Mouse (Mus musculus) hindbrain, embryonic 12.5 days (tissue): Measurements from ENCODE around the gene Hnrnpul1. TPM values are rescaled to one million over a fixed set of nuclear protein-coding genes. Genes with fewer than 3 reads are reported as not detected.
"Not testable (repeated sequence)": the region's sequence is repeated elsewhere in the genome, so short reads cannot be mapped to it uniquely, and the experiment has no call there.

Source experiments
- ATAC-seq: fragments of 200-750 bp; cut with Nextera tagmentation; 2 replicates; pipeline ENCODE4 v1.8.0; 2017; ENCODE audit warnings: moderate TSS enrichment; ENCODE audit not compliant: low FRiP score
- H3K27ac ChIP-seq: fragments of 300-500 bp; sonication (generic); 2 replicates; pipeline ENCODE4 v1.5.1; 2016; ENCODE audit warnings: mild to moderate bottlenecking
- H3K27me3 ChIP-seq: fragments of 300-500 bp; sonication (generic); 2 replicates; pipeline ENCODE4 v1.6.1; 2016; ENCODE audit warnings: mild to moderate bottlenecking
- H3K36me3 ChIP-seq: fragments of 300-500 bp; sonication (generic); 2 replicates; pipeline ENCODE4 v1.6.1; 2016; ENCODE audit warnings: mild to moderate bottlenecking
- H3K4me1 ChIP-seq: fragments of 300-500 bp; sonication (generic); 2 replicates; pipeline ENCODE4 v1.6.1; 2016
- H3K4me2 ChIP-seq: fragments of 300-500 bp; sonication (generic); replicated peaks from 2 replicates; pipeline ENCODE4 v1.6.1; 2016; ENCODE audit warnings: mild to moderate bottlenecking
- H3K4me3 ChIP-seq: fragments of 300-500 bp; sonication (generic); 2 replicates; pipeline ENCODE4 v1.5.1; 2016; ENCODE audit warnings: mild to moderate bottlenecking
- H3K9ac ChIP-seq: fragments of 300-500 bp; sonication (generic); 2 replicates; pipeline ENCODE4 v1.6.1; 2016; ENCODE audit warnings: mild to moderate bottlenecking, moderate library complexity
- H3K9me3 ChIP-seq: fragments of 300-500 bp; sonication (generic); replicated peaks from 2 replicates; pipeline ENCODE4 v1.6.1; 2016; ENCODE audit warnings: mild to moderate bottlenecking
- WGBS: fragments of 180-500 bp; shearing (Covaris S2); methylation state at CpG from one replicate; pipeline ENCODE4 v1.1.7; 2016; 5-methylcytosine and 5-hydroxymethylcytosine counted together
- polyA plus RNA-seq: library from polyadenylated mRNA; unstranded; fragments of >200 nt; fragmentation: Nextera tagmentation; extraction: Ambion mirVana; gene quantifications from 2 replicates; pipeline ENCODE4 v1.2.1, GENCODE M21; 2016

Hnrnpul1 gene
- polyA plus RNA-seq, 1 experiment from 2014 or later = 68.6 TPM

GRCm38 (mm10) chr7:25734991-25735390 lies 19.6 kb downstream of the Hnrnpul1 start:
- H3K4me2 ChIP-seq = no peak overlapping the region
- no peaks in the 10 kb centered on the region for H3K4me1 ChIP-seq
- no peak overlapping the region for H3K4me3 ChIP-seq
- no peak for ATAC-seq
- no peak overlapping the region for H3K9ac ChIP-seq
- 87% methylated on average over 4 of the region's 4 CpGs for WGBS
- no peaks in the 10 kb centered on the region for H3K27me3 ChIP-seq
- no peaks in the 10 kb centered on the region for H3K9me3 ChIP-seq
- peaks cover 92% of the 10 kb centered on the region for H3K36me3 ChIP-seq
- no peak overlapping the region for H3K27ac ChIP-seq

- H3K27me3 ChIP-seq = no peaks in the 10 kb centered on the region
- no peak for ATAC-seq
- WGBS = 91% methylated on average over 8 of the region's 8 CpGs
- H3K36me3 ChIP-seq = peaks cover 92% of the 10 kb centered on the region
- no peaks in the 10 kb centered on the region for H3K9me3 ChIP-seq
- H3K4me3 ChIP-seq = no peak overlapping the region
- no peaks in the 10 kb centered on the region for H3K4me1 ChIP-seq
- H3K9ac ChIP-seq = no peak overlapping the region
- H3K27ac ChIP-seq = no peak overlapping the region
- H3K4me2 ChIP-seq = no peak overlapping the region
Observed at GRCm38 (mm10) chr7:25731294-25732055, 23.1 kb downstream of the Hnrnpul1 start.

- Histone ChIP-seq H3K4me2 (no peak overlapping the region), H3K36me3 (peaks cover 94% of the 10 kb centered on the region), H3K9me3 (no peaks in the 10 kb centered on the region), H3K4me3 (no peak overlapping the region), H3K9ac (no peak overlapping the region), H3K27me3 (no peaks in the 10 kb centered on the region), H3K4me1 (no peaks in the 10 kb centered on the region), H3K27ac (no peak overlapping the region)
- WGBS = 97% methylated on average over 2 of the region's 2 CpGs
- ATAC-seq = no peak
Observed at GRCm38 (mm10) chr7:25729862-25730261, 24.7 kb downstream of the Hnrnpul1 start.

- Histone ChIP-seq H3K9me3 (no peaks in the 10 kb centered on the region), H3K4me2 (no peak overlapping the region), H3K36me3 (peaks cover 94% of the 10 kb centered on the region), H3K27me3 (no peaks in the 10 kb centered on the region), H3K4me3 (no peak overlapping the region), H3K27ac (no peak overlapping the region), H3K9ac (no peak overlapping the region), H3K4me1 (no peaks in the 10 kb centered on the region)
- WGBS = 44% methylated on average over 2 of the region's 2 CpGs
- ATAC-seq = no peak
Observed at GRCm38 (mm10) chr7:25729396-25729795, 25.2 kb downstream of the Hnrnpul1 start.

- no peak for ATAC-seq
- 94% methylated on average over 5 of the region's 5 CpGs for WGBS
- H3K4me3 ChIP-seq = no peak overlapping the region
- no peaks in the 10 kb centered on the region for H3K4me1 ChIP-seq
- H3K27ac ChIP-seq = no peak overlapping the region
- H3K27me3 ChIP-seq = no peaks in the 10 kb centered on the region
- no peaks in the 10 kb centered on the region for H3K9me3 ChIP-seq
- peaks cover 96% of the 10 kb centered on the region for H3K36me3 ChIP-seq
- H3K4me2 ChIP-seq = no peak overlapping the region
- no peak overlapping the region for H3K9ac ChIP-seq
Observed at GRCm38 (mm10) chr7:25727800-25728199, 26.8 kb downstream of the Hnrnpul1 start.

GRCm38 (mm10) chr7:25725886-25726285 lies 28.7 kb downstream of the Hnrnpul1 start:
- WGBS = 87% methylated on average over 19 of the region's 19 CpGs

GRCm38 (mm10) chr7:25721776-25722175 lies 32.8 kb downstream of the Hnrnpul1 start:
- not testable (repeated sequence) for H3K9ac ChIP-seq, ATAC-seq, H3K9me3 ChIP-seq, H3K27me3 ChIP-seq, H3K27ac ChIP-seq, H3K4me2 ChIP-seq, H3K4me3 ChIP-seq
- Histone ChIP-seq H3K4me1 (peaks cover 16% of the 10 kb centered on the region), H3K36me3 (peaks cover 64% of the 10 kb centered on the region)

More at GRCm38 (mm10) chr7:25725886-25726285, 28.7 kb downstream of the Hnrnpul1 start:
- Histone ChIP-seq H3K9ac (no peak overlapping the region), H3K4me3 (no peak overlapping the region), H3K27ac (no peak overlapping the region), H3K36me3 (peaks cover 94% of the 10 kb centered on the region), H3K9me3 (no peaks in the 10 kb centered on the region), H3K4me2 (no peak overlapping the region), H3K4me1 (no peaks in the 10 kb centered on the region), H3K27me3 (no peaks in the 10 kb centered on the region)
- ATAC-seq = no peak

- 96% methylated on average over 5 of the region's 5 CpGs for WGBS
- H3K36me3 ChIP-seq = peaks cover 59% of the 10 kb centered on the region
- H3K27me3 ChIP-seq = no peaks in the 10 kb centered on the region
- H3K4me3 ChIP-seq = no peak overlapping the region
- no peak overlapping the region for H3K4me2 ChIP-seq
- ATAC-seq = no peak
- no peaks in the 10 kb centered on the region for H3K9me3 ChIP-seq
- H3K4me1 ChIP-seq = peaks cover 16% of the 10 kb centered on the region
- H3K27ac ChIP-seq = no peak overlapping the region
- H3K9ac ChIP-seq = no peak overlapping the region
Observed at GRCm38 (mm10) chr7:25720760-25721159, 33.8 kb downstream of the Hnrnpul1 start.

- Histone ChIP-seq H3K27me3 (no peaks in the 10 kb centered on the region), H3K4me3 (no peak overlapping the region), H3K36me3 (peaks cover 59% of the 10 kb centered on the region), H3K27ac (no peak overlapping the region), H3K9me3 (no peaks in the 10 kb centered on the region), H3K4me2 (peak overlapping the region; percentile 84; the same call in 1 of the 2 replicates), H3K9ac (no peak overlapping the region), H3K4me1 (peaks cover 16% of the 10 kb centered on the region)
- ATAC-seq = peak; percentile 39; the same call in 1 of the 2 replicates
- 65% methylated on average over 10 of the region's 10 CpGs for WGBS
Observed at GRCm38 (mm10) chr7:25719761-25720610, 34.6 kb downstream of the Hnrnpul1 start.

- peak within 1 kb of the TSS; percentile 58 for H3K27ac ChIP-seq
- peak within 1 kb of the TSS; percentile 84 for H3K4me2 ChIP-seq
- no peaks in the 10 kb centered on the region for H3K9me3 ChIP-seq
- H3K9ac ChIP-seq = peak within 1 kb of the TSS; percentile 58
- H3K4me3 ChIP-seq = peak within 1 kb of the TSS; percentile 55
- peak; percentile 80 for ATAC-seq
- peaks cover 16% of the 10 kb centered on the region for H3K4me1 ChIP-seq
- H3K27me3 ChIP-seq = no peaks in the 10 kb centered on the region
- peaks cover 59% of the 10 kb centered on the region for H3K36me3 ChIP-seq
- 5% methylated on average over 32 of the region's 32 CpGs for WGBS
Observed at GRCm38 (mm10) chr7:25718788-25719417, 35.7 kb downstream of the Hnrnpul1 start, which contains the start of gene Ccdc97. Gene Ccdc97, minus strand, starts transcription at chr7:25719088.

- Histone ChIP-seq H3K4me3 (no peak overlapping the region), H3K9ac (no peak overlapping the region), H3K4me1 (peaks cover 19% of the 10 kb centered on the region), H3K4me2 (peak overlapping the region; percentile 84; the same call in 1 of the 2 replicates), H3K27ac (no peak overlapping the region), H3K27me3 (no peaks in the 10 kb centered on the region), H3K36me3 (peaks cover 59% of the 10 kb centered on the region), H3K9me3 (no peaks in the 10 kb centered on the region)
- no peak for ATAC-seq
- WGBS = 90% methylated on average over 3 of the region's 3 CpGs
Observed at GRCm38 (mm10) chr7:25717478-25717877, 37.1 kb downstream of the Hnrnpul1 start.

GRCm38 (mm10) chr7:25715731-25716271 lies 38.8 kb downstream of the Hnrnpul1 start:
- peaks cover 49% of the 10 kb centered on the region for H3K36me3 ChIP-seq
- 95% methylated on average over 22 of the region's 22 CpGs for WGBS
- no peak overlapping the region for H3K4me2 ChIP-seq
- no peak for ATAC-seq
- no peak overlapping the region for H3K4me3 ChIP-seq
- H3K9me3 ChIP-seq = no peaks in the 10 kb centered on the region
- H3K27ac ChIP-seq = no peak overlapping the region
- H3K4me1 ChIP-seq = peaks cover 36% of the 10 kb centered on the region
- H3K27me3 ChIP-seq = no peaks in the 10 kb centered on the region
- H3K9ac ChIP-seq = no peak overlapping the region
